32 mouse cellular contexts compared by ENCODE assay signal in genomic region chr5:71571646-71572237, GRCm38 (mm10). TPM values are rescaled to one million over a fixed set of nuclear protein-coding genes. Genes with fewer than 3 reads are reported as not detected.
DNase-seq lines count a peak whose midpoint lies in the region; ATAC-seq and TF ChIP-seq lines count a peak whose summit lies in the region.
"Had no signal": no experiment of that assay in that cellular context is flagged by ENCODE, and none has a peak within 500 bp of the region (broad histone marks: within the 10 kb centered on the region; RNA-seq: fewer than 3 reads in every experiment).

No protein-coding gene starts in this region.

- peak; percentile 2 to 5 for DNase-seq in cerebellum, postnatal 10 days
- DNase-seq in cerebellum, postnatal 14 days = no peak
- peak; percentile 8 to 11 for DNase-seq in layer of hippocampus, postnatal 10 days (ENCODE audit: low spot score in 2 of 2)
- DNase-seq in layer of hippocampus, postnatal 25 days (ENCODE audit: extremely low spot score in 1 of 2, low spot score in 1 of 2) = no peak
- DNase-seq in lung, embryonic 14.5 days = peak; percentile 40
- peak; percentile 1 for DNase-seq in lung, postnatal 25 days (ENCODE audit: low spot score)
- DNase-seq in frontal cortex, postnatal 10 days (ENCODE audit: low spot score in 2 of 2) = no peak
- no peak for DNase-seq in frontal cortex, adult 2 months (ENCODE audit: extremely low spot score in 1 of 2, low spot score in 1 of 2)
- DNase-seq: adrenal gland, adult 8-10 months; cerebellum, adult 9-10 months; gastrocnemius, postnatal 10 days; heart, postnatal 10 days; kidney, adult 18-20 months; liver, postnatal 0 days; midbrain, embryonic 14.5 days; right cerebral cortex, postnatal 14 days had no signal

- H3K4me2 ChIP-seq in lung, embryonic 14.5 days = no peak overlapping the region
- H3K4me2 ChIP-seq: embryonic facial prominence, embryonic 12.5 days; heart, embryonic 12.5 days; limb, embryonic 12.5 days; liver, embryonic 11.5 days had no signal

- H3K27ac ChIP-seq in lung, embryonic 14.5 days (ENCODE audit: low read depth) = no peak overlapping the region
- H3K27ac ChIP-seq: embryonic facial prominence, embryonic 12.5 days; hindbrain, embryonic 10.5 days; kidney, postnatal 0 days; limb, embryonic 12.5 days; stomach, postnatal 0 days had no signal

- ATAC-seq in lung, embryonic 14.5 days (ENCODE audit: insufficient read depth) = peak; percentile 68; the same call in 1 of the 2 replicates
- ATAC-seq: activated CD4-positive, CD25-positive, alpha-beta regulatory T cell, adult 4 months; forebrain, embryonic 14.5 days; inflammation-experienced regulatory T-cells, adult 6 months; liver, postnatal 0 days had no signal

- H3K36me3 ChIP-seq in lung, embryonic 14.5 days (ENCODE audit: insufficient read depth) = no peaks in the 10 kb centered on the region
- H3K36me3 ChIP-seq: embryonic facial prominence, embryonic 12.5 days; heart, embryonic 12.5 days; hindbrain, embryonic 10.5 days; limb, embryonic 12.5 days had no signal

- H3K27me3 ChIP-seq in lung, embryonic 14.5 days (ENCODE audit: insufficient read depth, low read length) = no peaks in the 10 kb centered on the region
- H3K27me3 ChIP-seq: embryonic facial prominence, embryonic 12.5 days; heart, embryonic 12.5 days; limb, embryonic 12.5 days had no signal

- H3K4me1 ChIP-seq in lung, embryonic 14.5 days (ENCODE audit: insufficient read depth) = no peaks in the 10 kb centered on the region
- H3K4me1 ChIP-seq: embryonic facial prominence, embryonic 12.5 days; heart, embryonic 12.5 days; hindbrain, embryonic 10.5 days; limb, embryonic 12.5 days had no signal

- WGBS in lung, embryonic 14.5 days = 45% methylated on average over 9 of the region's 9 CpGs

- no peak overlapping the region for H3K4me3 ChIP-seq in lung, embryonic 14.5 days (ENCODE audit: low read depth, low read length)
- H3K4me3 ChIP-seq: embryonic facial prominence, embryonic 12.5 days; erythroblast, embryonic 14.5 days; heart, embryonic 12.5 days; hindbrain, embryonic 10.5 days; limb, embryonic 12.5 days had no signal

- H3K9me3 ChIP-seq in lung, embryonic 14.5 days (ENCODE audit: low read depth, low read length) = no peaks in the 10 kb centered on the region
- H3K9me3 ChIP-seq: embryonic facial prominence, embryonic 12.5 days; heart, embryonic 12.5 days; hindbrain, embryonic 10.5 days had no signal

- no peak for TF ChIP-seq CTCF in lung, embryonic 14.5 days (IDR thresholded peaks at IDR 0.05; ENCODE audit: low read depth)

- no peak overlapping the region for H3K9ac ChIP-seq in lung, embryonic 14.5 days
- H3K9ac ChIP-seq: embryonic facial prominence, embryonic 12.5 days; heart, embryonic 12.5 days; limb, embryonic 12.5 days; liver, postnatal 0 days had no signal

RNA-seq across cellular contexts. Expression of gene Cox7b2, which starts 23.7 kb away (rescaled TPM):
- not detected for total RNA-seq in layer of hippocampus, postnatal 10 days (2021)
- total RNA-seq in layer of hippocampus, postnatal 25 days (2021) = not detected
- polyA plus RNA-seq in lung, embryonic 14.5 days (2014; fragmentation: Nextera tagmentation; extraction: Ambion mirVana) = not detected in 2 replicates
- 0.67 and 1.1 TPM in 2 replicates for polyA plus RNA-seq in frontal cortex, adult 2 months (2012; rRNA removed)
- total RNA-seq: adrenal gland, adult 8-10 months; gastrocnemius, postnatal 10 days; granulocyte monocyte progenitor cell, adult 5-6 weeks; heart, postnatal 10 days; layer of hippocampus, adult 18-20 months; megakaryocyte-erythroid progenitor cell, adult 5-6 weeks had no signal
- polyA plus RNA-seq: activated CD4-positive, CD25-positive, alpha-beta regulatory T cell, adult 4 months; embryonic facial prominence, embryonic 12.5 days; erythroblast, embryonic 14.5 days; hindbrain, embryonic 10.5 days; inflammation-experienced regulatory T-cells, adult 6 months; limb, embryonic 12.5 days; liver, embryonic 11.5 days; liver, postnatal 0 days; neural tube, embryonic 11.5 days; thymus, postnatal 0 days had no signal

Comparison
In these comparisons a context has a peak if more than half of its experiments do, and no peak if none do; other contexts are left out.
1. DNase-seq: peak in cerebellum, postnatal 10 days (2 of 2), layer of hippocampus, postnatal 10 days (2 of 2), lung, embryonic 14.5 days (single experiment) and lung, postnatal 25 days (single experiment); none in cerebellum, postnatal 14 days (0 of 2), layer of hippocampus, postnatal 25 days (0 of 2), frontal cortex, postnatal 10 days (0 of 2) and frontal cortex, adult 2 months (0 of 2).